Mouse (Mus musculus): ENCODE results near the gene Fth1. TPM values are rescaled to one million over a fixed set of nuclear protein-coding genes. Genes with fewer than 3 reads are reported as not detected.
A peak's percentile ranks its signal among the peaks of the same experiment; 100 is the strongest.

Fth1 gene
- polyA plus RNA-seq, 1 experiment = 606 TPM

GRCm38 (mm10) chr19:9985900-9986421 lies 5.6 kb downstream of the Fth1 start:
- no peak overlapping the region for H3K9ac ChIP-seq (ENCODE audit: low read depth, poor library complexity, severe bottlenecking)

GRCm38 (mm10) chr19:9987192-9987591 lies 6.8 kb downstream of the Fth1 start:
- Histone ChIP-seq H3K9me3 (replicated peaks; ENCODE audit: control insufficient read depth, insufficient read depth, low read length, poor library complexity, severe bottlenecking) (no peaks in the 10 kb centered on the region), H3K4me1 (ENCODE audit: control insufficient read depth, insufficient read depth, low read length) (no peaks in the 10 kb centered on the region), H3K27ac (ENCODE audit: insufficient read depth, low read length) (peak overlapping the region; percentile 34; the same call in 1 of the 2 replicates), H3K27me3 (ENCODE audit: control insufficient read depth, insufficient read depth, low read length, poor library complexity, severe bottlenecking) (no peaks in the 10 kb centered on the region), H3K36me3 (ENCODE audit: control insufficient read depth, insufficient read depth, low read length, poor library complexity, severe bottlenecking) (peaks cover 21% of the 10 kb centered on the region), H3K9ac (ENCODE audit: low read depth, poor library complexity, severe bottlenecking) (no peak overlapping the region), H3K4me3 (ENCODE audit: low read depth, low read length) (no peak overlapping the region)
- no peak for TF ChIP-seq EP300 (IDR thresholded peaks at IDR 0.05; ENCODE audit: insufficient read depth, low read depth, low read length)
- TF ChIP-seq CTCF (IDR thresholded peaks at IDR 0.05; ENCODE audit: low read depth, low read length) = no peak
- no peak for TF ChIP-seq POLR2A (IDR thresholded peaks at IDR 0.05; ENCODE audit: insufficient read depth, low read length)

More at GRCm38 (mm10) chr19:9985900-9986421, 5.6 kb downstream of the Fth1 start:
- peaks cover 21% of the 10 kb centered on the region for H3K36me3 ChIP-seq (ENCODE audit: control insufficient read depth, insufficient read depth, low read length, poor library complexity, severe bottlenecking)
- no peak overlapping the region for H3K4me3 ChIP-seq (ENCODE audit: low read depth, low read length)
- TF ChIP-seq EP300 (IDR thresholded peaks at IDR 0.05; ENCODE audit: insufficient read depth, low read depth, low read length) (no peak), POLR2A (IDR thresholded peaks at IDR 0.05; ENCODE audit: insufficient read depth, low read length) (no peak), CTCF (IDR thresholded peaks at IDR 0.05; ENCODE audit: low read depth, low read length) (no peak)
- H3K27me3 ChIP-seq (ENCODE audit: control insufficient read depth, insufficient read depth, low read length, poor library complexity, severe bottlenecking) = no peaks in the 10 kb centered on the region
- H3K27ac ChIP-seq (ENCODE audit: insufficient read depth, low read length) = no peak overlapping the region
- H3K4me1 ChIP-seq (ENCODE audit: control insufficient read depth, insufficient read depth, low read length) = no peaks in the 10 kb centered on the region
- no peaks in the 10 kb centered on the region for H3K9me3 ChIP-seq (replicated peaks; ENCODE audit: control insufficient read depth, insufficient read depth, low read length, poor library complexity, severe bottlenecking)

- TF ChIP-seq POLR2A (IDR thresholded peaks at IDR 0.05; ENCODE audit: insufficient read depth, low read length) (no peak), CTCF (IDR thresholded peaks at IDR 0.05; ENCODE audit: low read depth, low read length) (no peak)
- H3K4me3 ChIP-seq (ENCODE audit: low read depth, low read length) = no peak overlapping the region
- no peaks in the 10 kb centered on the region for H3K9me3 ChIP-seq (replicated peaks; ENCODE audit: control insufficient read depth, insufficient read depth, low read length, poor library complexity, severe bottlenecking)
- H3K9ac ChIP-seq (ENCODE audit: low read depth, poor library complexity, severe bottlenecking) = no peak overlapping the region
- no peaks in the 10 kb centered on the region for H3K27me3 ChIP-seq (ENCODE audit: control insufficient read depth, insufficient read depth, low read length, poor library complexity, severe bottlenecking)
- H3K36me3 ChIP-seq (ENCODE audit: control insufficient read depth, insufficient read depth, low read length, poor library complexity, severe bottlenecking) = peaks cover 21% of the 10 kb centered on the region
- H3K4me1 ChIP-seq (ENCODE audit: control insufficient read depth, insufficient read depth, low read length) = no peaks in the 10 kb centered on the region
- H3K27ac ChIP-seq (ENCODE audit: insufficient read depth, low read length) = 0 out of 2 replicates have a peak overlapping the region, but pooled peaks have one; percentile 21
These were observed 7.2 kb downstream of the Fth1 start for GRCm38 (mm10) chr19:9987593-9987992.

- H3K4me3 ChIP-seq (ENCODE audit: low read depth, low read length) = no peak overlapping the region
- TF ChIP-seq POLR2A (IDR thresholded peaks at IDR 0.05; ENCODE audit: insufficient read depth, low read length) (no peak), CTCF (IDR thresholded peaks at IDR 0.05; ENCODE audit: low read depth, low read length) (peak; percentile 70)
- no peaks in the 10 kb centered on the region for H3K4me1 ChIP-seq (ENCODE audit: control insufficient read depth, insufficient read depth, low read length)
- H3K9me3 ChIP-seq (replicated peaks; ENCODE audit: control insufficient read depth, insufficient read depth, low read length, poor library complexity, severe bottlenecking) = no peaks in the 10 kb centered on the region
- H3K27me3 ChIP-seq (ENCODE audit: control insufficient read depth, insufficient read depth, low read length, poor library complexity, severe bottlenecking) = no peaks in the 10 kb centered on the region
- H3K36me3 ChIP-seq (ENCODE audit: control insufficient read depth, insufficient read depth, low read length, poor library complexity, severe bottlenecking) = peaks cover 14% of the 10 kb centered on the region
- no peak overlapping the region for H3K9ac ChIP-seq (ENCODE audit: low read depth, poor library complexity, severe bottlenecking)
- H3K27ac ChIP-seq (ENCODE audit: insufficient read depth, low read length) = no peak overlapping the region
These were observed 8.9 kb downstream of the Fth1 start for GRCm38 (mm10) chr19:9989171-9989883.

GRCm38 (mm10) chr19:9989884-9990256 lies 9.5 kb downstream of the Fth1 start:
- Histone ChIP-seq H3K36me3 (ENCODE audit: control insufficient read depth, insufficient read depth, low read length, poor library complexity, severe bottlenecking) (peaks cover 9% of the 10 kb centered on the region), H3K4me3 (ENCODE audit: low read depth, low read length) (no peak overlapping the region), H3K9ac (ENCODE audit: low read depth, poor library complexity, severe bottlenecking) (no peak overlapping the region), H3K27me3 (ENCODE audit: control insufficient read depth, insufficient read depth, low read length, poor library complexity, severe bottlenecking) (no peaks in the 10 kb centered on the region), H3K27ac (ENCODE audit: insufficient read depth, low read length) (no peak overlapping the region), H3K9me3 (replicated peaks; ENCODE audit: control insufficient read depth, insufficient read depth, low read length, poor library complexity, severe bottlenecking) (no peaks in the 10 kb centered on the region), H3K4me1 (ENCODE audit: control insufficient read depth, insufficient read depth, low read length) (no peaks in the 10 kb centered on the region)
- no peak for TF ChIP-seq POLR2A (IDR thresholded peaks at IDR 0.05; ENCODE audit: insufficient read depth, low read length)
- TF ChIP-seq CTCF (IDR thresholded peaks at IDR 0.05; ENCODE audit: low read depth, low read length) = no peak
- no peak for TF ChIP-seq EP300 (IDR thresholded peaks at IDR 0.05; ENCODE audit: insufficient read depth, low read depth, low read length)

GRCm38 (mm10) chr19:9991304-9991703 lies 10.9 kb downstream of the Fth1 start:
- H3K36me3 ChIP-seq (ENCODE audit: control insufficient read depth, insufficient read depth, low read length, poor library complexity, severe bottlenecking) = no peaks in the 10 kb centered on the region
- no peaks in the 10 kb centered on the region for H3K27me3 ChIP-seq (ENCODE audit: control insufficient read depth, insufficient read depth, low read length, poor library complexity, severe bottlenecking)
- no peak overlapping the region for H3K4me3 ChIP-seq (ENCODE audit: low read depth, low read length)
- H3K27ac ChIP-seq (ENCODE audit: insufficient read depth, low read length) = no peak overlapping the region
- H3K4me1 ChIP-seq (ENCODE audit: control insufficient read depth, insufficient read depth, low read length) = no peaks in the 10 kb centered on the region
- no peaks in the 10 kb centered on the region for H3K9me3 ChIP-seq (replicated peaks; ENCODE audit: control insufficient read depth, insufficient read depth, low read length, poor library complexity, severe bottlenecking)
- no peak overlapping the region for H3K9ac ChIP-seq (ENCODE audit: low read depth, poor library complexity, severe bottlenecking)
- TF ChIP-seq POLR2A (IDR thresholded peaks at IDR 0.05; ENCODE audit: insufficient read depth, low read length) (no peak), CTCF (IDR thresholded peaks at IDR 0.05; ENCODE audit: low read depth, low read length) (peak; percentile 94)

All from ES-Bruce4 (cell line).